Mouse (Mus musculus) cortical plate, adult 2 months (tissue): ENCODE data around the gene Olfr1418. TPM values are rescaled to one million over a fixed set of nuclear protein-coding genes. Genes with fewer than 3 reads are reported as not detected.
"Not testable (repeated sequence)": the region's sequence is repeated elsewhere in the genome, so short reads cannot be mapped to it uniquely, and the experiment has no call there.

Experiments used
- H3K27ac ChIP-seq: fragments of 200-500 bp; 2 replicates; pipeline ENCODE4 v1.5.1; 2012; ENCODE audit warnings: low read length, control low read depth, inconsistent platforms; ENCODE audit not compliant: insufficient read depth
- H3K4me1 ChIP-seq: fragments of 200-500 bp; 2 replicates; pipeline ENCODE4 v1.6.1; 2011; ENCODE audit warnings: low read length; ENCODE audit not compliant: control insufficient read depth, insufficient read depth
- H3K4me3 ChIP-seq: fragments of 200-500 bp; 2 replicates; pipeline ENCODE4 v1.5.1; 2011; ENCODE audit warnings: mild to moderate bottlenecking, low read length, control low read depth; ENCODE audit not compliant: insufficient read depth
- CTCF ChIP-seq: fragments of 200-500 bp; IDR thresholded peaks from 2 replicates; pipeline ENCODE4 v1.5.1; 2011; ENCODE audit warnings: mild to moderate bottlenecking, control low read depth, low read length; ENCODE audit not compliant: insufficient read depth; ENCODE audit errors: extremely low read depth
- POLR2A ChIP-seq: fragments of 200-500 bp; IDR thresholded peaks from 2 replicates; pipeline ENCODE4 v1.6.1; 2011; ENCODE audit warnings: mild to moderate bottlenecking, low read length, control low read depth; ENCODE audit not compliant: insufficient read depth; ENCODE audit errors: extremely low read depth
- polyA plus RNA-seq: library from polyadenylated mRNA; depleted of rRNA; stranded (reverse); fragments of >200 nt; gene quantifications from 2 replicates; pipeline ENCODE4 v1.2.3, GENCODE M21; 2012; rRNA removed

Olfr1418 gene
- polyA plus RNA-seq: not detected in 2 replicates

DNA sequence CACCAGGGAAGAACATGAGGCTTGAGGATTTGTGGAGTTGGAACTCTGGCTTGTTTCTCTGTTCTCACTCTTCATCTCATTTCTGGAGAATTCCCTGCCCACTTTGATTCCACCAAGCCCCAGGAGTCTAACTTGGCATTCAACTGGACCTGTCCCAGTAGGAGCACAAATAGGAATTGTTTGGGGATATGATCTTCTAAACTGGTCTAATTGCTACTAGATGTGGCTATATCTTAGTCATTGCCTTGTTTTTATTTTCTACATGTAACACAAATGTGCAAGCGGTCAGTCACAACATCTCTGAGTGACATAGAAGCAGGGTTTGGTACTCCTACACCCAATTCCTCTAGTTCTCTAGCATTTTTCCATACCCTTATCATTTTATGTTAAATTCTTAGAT is at the start of gene Olfr1418:
TSS of gene Olfr1418 (minus strand) at position 101 of the 400 bp plus-strand sequence.
- TF ChIP-seq POLR2A (no peak), CTCF (no peak)
- Histone ChIP-seq H3K27ac (no peak within 1 kb of the TSS), H3K4me3 (no peak within 1 kb of the TSS), H3K4me1 (no peaks in the 10 kb centered on the region)

DNA sequence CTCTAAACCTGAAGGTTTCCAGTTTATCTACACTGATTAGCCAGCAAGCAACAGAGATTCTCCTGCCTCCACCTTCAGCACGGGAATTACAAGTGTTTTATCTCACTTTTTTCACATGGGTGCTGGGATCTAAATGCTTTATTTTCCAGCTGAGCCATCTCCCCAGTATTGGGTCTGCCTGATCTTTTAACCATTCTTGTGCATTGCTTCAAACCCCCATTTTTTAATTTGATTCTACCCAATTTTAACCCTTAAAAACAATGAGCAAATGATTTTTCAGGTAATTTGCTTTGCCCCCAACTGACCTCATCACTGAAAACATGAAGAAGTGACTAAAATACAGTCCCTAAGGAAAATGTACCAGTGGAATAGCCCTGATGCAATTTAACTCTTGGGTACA is 25.4 kb upstream of the Olfr1418 start, which contains the start of gene Olfr1420:
TSS of gene Olfr1420 (plus strand) at position 301 of the 400 bp plus-strand sequence.
- H3K4me1 ChIP-seq: no peaks in the 10 kb centered on the region
- no peak within 1 kb of the TSS for H3K27ac ChIP-seq
- TF ChIP-seq CTCF (no peak), POLR2A (no peak)
- H3K4me3 ChIP-seq: no peak within 1 kb of the TSS

DNA sequence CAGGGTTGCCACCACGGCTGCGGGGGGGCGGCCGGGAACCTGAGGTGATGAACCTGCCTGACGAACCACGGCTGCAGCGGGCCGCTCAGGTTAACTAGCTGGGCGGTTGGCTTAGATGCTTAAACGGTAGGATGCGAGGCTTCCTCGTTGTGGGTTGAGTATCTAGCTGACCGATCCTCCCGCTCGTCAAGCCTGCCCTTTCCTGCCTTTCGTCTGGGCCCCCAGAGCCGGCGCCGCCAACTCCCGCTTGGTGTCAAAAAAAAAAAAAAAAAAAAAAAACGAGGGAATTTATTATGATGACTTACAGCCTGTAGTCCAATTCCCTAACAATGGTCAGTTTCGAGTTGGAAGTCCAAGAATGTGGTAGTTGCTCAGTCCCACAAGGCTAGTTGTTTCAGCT is 17.5 kb upstream of the Olfr1418 start:
- H3K27ac ChIP-seq, H3K4me3 ChIP-seq, H3K4me1 ChIP-seq: not testable (repeated sequence)

- Histone ChIP-seq H3K4me1 (no peaks in the 10 kb centered on the region), H3K4me3 (no peak within 1 kb of the TSS), H3K27ac (no peak within 1 kb of the TSS)
- TF ChIP-seq POLR2A (no peak), CTCF (no peak)
Observed at GRCm38 (mm10) chr19:11875006-11875405, 14.1 kb upstream of the Olfr1418 start, which contains the start of gene Olfr1419. TSS of gene Olfr1419 (minus strand) at chr19:11875106.

DNA sequence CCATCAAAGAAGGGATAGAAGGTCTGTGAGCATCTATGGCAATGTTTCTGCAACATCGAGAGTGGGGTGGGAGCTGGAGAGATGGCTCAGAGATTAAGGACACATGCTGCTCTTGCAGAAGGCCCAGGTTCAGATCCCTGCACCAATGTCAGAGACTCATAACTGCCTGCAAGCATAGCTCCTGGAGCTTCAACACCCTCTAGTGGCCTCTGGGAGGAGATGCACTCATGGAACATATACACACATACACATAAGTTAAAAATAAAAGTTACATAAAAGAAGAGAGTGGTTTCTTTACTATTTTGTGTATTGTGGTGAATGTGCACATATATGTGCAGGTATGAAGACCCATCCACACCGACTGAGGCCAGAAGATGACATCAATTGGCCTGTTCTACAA is 7.0 kb upstream of the Olfr1418 start:
- no peak for TF ChIP-seq POLR2A
- TF ChIP-seq CTCF: no peak
- H3K4me1 ChIP-seq: no peaks in the 10 kb centered on the region
- no peak overlapping the region for H3K27ac ChIP-seq
- H3K4me3 ChIP-seq: no peak overlapping the region

DNA sequence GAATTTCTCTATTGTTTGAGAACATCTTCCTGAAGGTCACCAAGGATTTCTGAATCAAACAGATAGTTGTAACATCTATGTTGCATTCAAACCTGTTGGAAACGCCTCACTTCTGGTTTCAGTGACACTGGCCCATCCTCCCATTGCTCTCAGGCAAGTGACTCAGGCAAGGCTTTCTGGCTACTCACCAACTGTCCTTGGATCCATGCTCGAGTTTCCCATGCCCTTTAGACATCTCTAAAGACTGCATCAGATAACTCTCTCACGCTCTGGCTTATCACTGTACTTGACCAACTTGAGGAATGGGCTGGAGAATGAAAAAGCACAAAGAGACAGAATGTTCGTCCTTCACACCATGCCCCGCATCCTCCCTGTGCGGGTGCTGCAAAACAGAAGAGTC is 4.4 kb downstream of the Olfr1418 start:
- TF ChIP-seq POLR2A (no peak), CTCF (no peak)
- H3K27ac ChIP-seq: no peak overlapping the region
- H3K4me1 ChIP-seq: no peaks in the 10 kb centered on the region
- no peak overlapping the region for H3K4me3 ChIP-seq

DNA sequence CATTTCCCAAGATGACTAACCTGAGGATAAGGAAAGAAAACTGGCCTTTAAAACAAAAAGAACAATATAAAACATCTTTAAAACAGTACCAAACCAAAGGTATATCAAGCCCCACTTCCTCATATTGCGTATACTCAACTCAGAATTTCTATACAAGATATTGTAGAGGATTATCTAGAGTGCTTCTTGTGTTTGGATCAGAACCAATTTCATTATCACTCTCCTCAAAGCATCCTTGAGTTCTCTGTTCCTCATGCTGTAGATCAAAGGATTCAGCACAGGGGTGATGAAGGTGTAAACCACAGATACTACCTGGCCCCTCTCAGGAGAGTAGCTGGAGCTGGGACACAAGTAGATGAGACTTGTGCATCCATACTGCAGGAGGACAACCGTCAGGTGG is 6.0 kb downstream of the Olfr1418 start:
- TF ChIP-seq CTCF (no peak), POLR2A (no peak)
- no peak overlapping the region for H3K4me3 ChIP-seq
- H3K4me1 ChIP-seq: no peaks in the 10 kb centered on the region
- no peak overlapping the region for H3K27ac ChIP-seq

- TF ChIP-seq CTCF (no peak), POLR2A (no peak)
- no peak overlapping the region for H3K27ac ChIP-seq
Observed at GRCm38 (mm10) chr19:11852652-11853051, 8.2 kb downstream of the Olfr1418 start.

GRCm38 (mm10) chr19:11846333-11846732 is 14.5 kb downstream of the Olfr1418 start:
- Histone ChIP-seq H3K4me1 (peaks cover 2% of the 10 kb centered on the region; the same call in 1 of the 2 replicates), H3K27ac (no peak overlapping the region), H3K4me3 (no peak overlapping the region)
- TF ChIP-seq POLR2A: no peak
- TF ChIP-seq CTCF: no peak

More at GRCm38 (mm10) chr19:11852652-11853051, 8.2 kb downstream of the Olfr1418 start:
- H3K4me1 ChIP-seq: no peaks in the 10 kb centered on the region
- no peak overlapping the region for H3K4me3 ChIP-seq

GRCm38 (mm10) chr19:11839119-11839518 is 21.7 kb downstream of the Olfr1418 start, which contains the start of gene Olfr1417:
TSS of gene Olfr1417 (minus strand) at chr19:11839219.
- Histone ChIP-seq H3K4me3 (no peak within 1 kb of the TSS), H3K4me1 (no peaks in the 10 kb centered on the region), H3K27ac (no peak within 1 kb of the TSS)
- TF ChIP-seq POLR2A: no peak
- no peak for TF ChIP-seq CTCF

DNA sequence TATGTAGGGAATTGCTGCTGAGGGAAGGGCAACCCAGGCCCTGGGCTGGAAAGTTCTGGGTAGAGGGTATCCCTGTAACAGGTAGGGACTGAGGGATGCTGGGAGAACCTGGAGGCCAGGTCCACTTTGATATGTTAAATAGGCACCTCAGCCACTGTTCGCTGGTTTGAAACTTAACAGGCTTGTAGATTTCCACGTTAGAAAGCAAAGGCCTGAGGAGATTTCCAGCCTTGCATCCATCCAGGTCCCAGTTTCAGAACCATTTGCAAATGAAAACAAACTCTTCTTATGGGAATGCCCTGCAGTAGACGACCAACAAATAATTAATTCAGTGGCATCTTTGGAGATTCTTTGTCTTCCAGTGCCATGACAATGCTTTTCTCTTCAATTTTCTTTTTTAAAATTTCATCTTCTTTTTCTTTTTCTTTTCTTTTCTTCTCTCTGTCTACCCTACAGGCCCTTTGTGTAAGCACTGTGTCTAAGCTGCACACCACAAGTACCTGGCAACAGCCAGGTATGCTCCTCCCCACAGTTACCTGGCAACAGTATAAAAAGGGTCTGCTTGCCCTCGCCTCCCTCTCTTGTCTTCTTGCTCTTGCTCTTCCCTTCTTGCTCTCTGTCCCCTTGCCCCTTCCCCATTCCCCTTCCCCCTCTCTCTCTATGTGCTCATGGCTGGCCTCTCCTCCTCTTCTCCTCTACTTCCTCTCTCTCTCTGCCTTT is 37.4 kb downstream of the Olfr1418 start:
- H3K4me3 ChIP-seq: no peak overlapping the region
- H3K4me1 ChIP-seq: peaks cover 2% of the 10 kb centered on the region; the same call in 1 of the 2 replicates
- no peak for TF ChIP-seq CTCF
- no peak for TF ChIP-seq POLR2A
- H3K27ac ChIP-seq: no peak overlapping the region
